ENCODE assay signal across 9 mouse cellular contexts in the genomic region with DNA sequence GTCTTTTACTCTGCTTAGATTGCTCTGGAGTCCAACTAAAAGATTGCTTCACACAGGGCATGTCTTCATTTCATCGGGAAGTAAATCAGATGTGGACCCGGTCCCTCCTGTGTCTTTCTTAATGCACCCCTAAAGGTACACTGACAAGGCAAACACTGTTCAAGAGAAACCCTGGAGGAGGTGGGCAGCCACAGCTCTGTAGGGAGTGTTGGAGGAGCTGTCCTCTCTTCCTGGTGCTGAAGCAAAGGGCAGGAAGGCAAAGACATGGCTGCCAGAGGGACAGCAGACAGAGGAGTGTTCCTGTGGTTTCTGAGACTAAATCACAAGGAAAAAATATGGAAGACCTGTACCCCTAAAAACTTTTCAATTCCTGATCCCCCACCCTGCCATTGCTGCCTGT. TPM values are rescaled to one million over a fixed set of nuclear protein-coding genes. Genes with fewer than 3 reads are reported as not detected.
DNase-seq lines count a peak whose midpoint lies in the region; ATAC-seq and TF ChIP-seq lines count a peak whose summit lies in the region.
"Had no signal": no experiment of that assay in that cellular context is flagged by ENCODE, and none has a peak within 500 bp of the region (broad histone marks: within the 10 kb centered on the region; RNA-seq: fewer than 3 reads in every experiment).

No protein-coding gene starts in this region.

- no peak overlapping the region for H3K9ac ChIP-seq in kidney, embryonic 16.5 days (replicated peaks; ENCODE audit: low read length)
- H3K9ac ChIP-seq in hindbrain, embryonic 11.5 days (ENCODE audit: low read depth, low read length), result no peak overlapping the region
- H3K9ac ChIP-seq in midbrain, embryonic 11.5 days (ENCODE audit: low read length), result no peak overlapping the region

- H3K4me2 ChIP-seq in kidney, embryonic 16.5 days (replicated peaks; ENCODE audit: low read depth, low read length), result no peak overlapping the region
- H3K4me2 ChIP-seq in hindbrain, embryonic 11.5 days (replicated peaks; ENCODE audit: low read depth, low read length), result no peak overlapping the region
- no peak overlapping the region for H3K4me2 ChIP-seq in midbrain, embryonic 11.5 days

- H3K27ac ChIP-seq in kidney, adult 2 months (ENCODE audit: insufficient read depth, low read depth, low read length), result no peak overlapping the region
- H3K27ac ChIP-seq in kidney, embryonic 16.5 days (ENCODE audit: low read length), result no peak overlapping the region
- no peak overlapping the region for H3K27ac ChIP-seq in hindbrain, embryonic 11.5 days (ENCODE audit: low read depth, low read length)
- H3K27ac ChIP-seq in midbrain, embryonic 11.5 days (ENCODE audit: low read depth, low read length), result no peak overlapping the region

- H3K4me3 ChIP-seq in kidney, adult 2 months (ENCODE audit: insufficient read depth, low read depth, low read length), result no peak overlapping the region
- H3K4me3 ChIP-seq in kidney, embryonic 16.5 days (ENCODE audit: low read length), result no peak overlapping the region
- H3K4me3 ChIP-seq in hindbrain, embryonic 11.5 days (ENCODE audit: low read depth, low read length), result no peak overlapping the region
- no peak overlapping the region for H3K4me3 ChIP-seq in midbrain, embryonic 11.5 days (ENCODE audit: low read depth, low read length)

- no peaks in the 10 kb centered on the region for H3K9me3 ChIP-seq in kidney, embryonic 16.5 days (ENCODE audit: low read length)
- no peaks in the 10 kb centered on the region for H3K9me3 ChIP-seq in hindbrain, embryonic 11.5 days (ENCODE audit: control insufficient read depth, low read length)
- no peaks in the 10 kb centered on the region for H3K9me3 ChIP-seq in midbrain, embryonic 11.5 days (ENCODE audit: control insufficient read depth, low read length)

- no peaks in the 10 kb centered on the region for H3K4me1 ChIP-seq in kidney, adult 2 months (ENCODE audit: control insufficient read depth, insufficient read depth, low read length)
- peaks cover 5% of the 10 kb centered on the region for H3K4me1 ChIP-seq in kidney, embryonic 16.5 days (ENCODE audit: insufficient read depth, low read length)
- no peaks in the 10 kb centered on the region for H3K4me1 ChIP-seq in hindbrain, embryonic 11.5 days (replicated peaks; ENCODE audit: control insufficient read depth, insufficient read depth, low read length)
- peaks cover 7% of the 10 kb centered on the region; the same call in 1 of the 2 replicates for H3K4me1 ChIP-seq in midbrain, embryonic 11.5 days (ENCODE audit: control insufficient read depth, insufficient read depth, low read length)

- no peak for TF ChIP-seq POLR2A in kidney, adult 2 months (IDR thresholded peaks at IDR 0.05; ENCODE audit: low read depth, low read length)

- no peaks in the 10 kb centered on the region for H3K36me3 ChIP-seq in kidney, adult 2 months (ENCODE audit: control insufficient read depth, insufficient read depth, low read length)
- no peaks in the 10 kb centered on the region for H3K36me3 ChIP-seq in kidney, embryonic 16.5 days (ENCODE audit: insufficient read depth, low read length)
- no peaks in the 10 kb centered on the region for H3K36me3 ChIP-seq in hindbrain, embryonic 11.5 days (ENCODE audit: control insufficient read depth, insufficient read depth, low read length)
- H3K36me3 ChIP-seq in midbrain, embryonic 11.5 days (ENCODE audit: control insufficient read depth, insufficient read depth, low read length), result no peaks in the 10 kb centered on the region

- peak; percentile 31 for DNase-seq in kidney, adult 2 months
- peak; percentile 7 for DNase-seq in adrenal gland, adult 8-10 months
- DNase-seq in hindbrain, embryonic 11.5 days (ENCODE audit: low spot score), result peak; percentile 67
- DNase-seq in midbrain, embryonic 11.5 days (ENCODE audit: low spot score, missing footprints), result peak; percentile 90
- no peak for DNase-seq in frontal cortex, postnatal 25 days (ENCODE audit: low spot score in 2 of 2)
- no peak for DNase-seq in urinary bladder, postnatal 25 days (ENCODE audit: low spot score)

- no peak for ATAC-seq in kidney, embryonic 16.5 days (ENCODE audit: low FRiP score, low TSS enrichment)
- ATAC-seq in hindbrain, embryonic 11.5 days (ENCODE audit: low FRiP score), result no peak
- no peak for ATAC-seq in midbrain, embryonic 11.5 days (ENCODE audit: low FRiP score)
- ATAC-seq in cerebellum, adult (ENCODE audit: insufficient number of reproducible peaks, low FRiP score, low TSS enrichment), result no peak
- ATAC-seq: Patski had no signal

- no peak for TF ChIP-seq CTCF in kidney, adult 2 months (conservative IDR thresholded peaks at IDR 0.05; ENCODE audit: insufficient read depth, insufficient read length, low read depth, low read length)

- H3K27me3 ChIP-seq in kidney, adult 2 months (replicated peaks; ENCODE audit: control insufficient read depth, insufficient read depth, low read length), result no peaks in the 10 kb centered on the region
- H3K27me3 ChIP-seq in kidney, embryonic 16.5 days (ENCODE audit: insufficient read depth, low read length), result peaks cover 17% of the 10 kb centered on the region; the same call in 1 of the 2 replicates
- H3K27me3 ChIP-seq in hindbrain, embryonic 11.5 days (ENCODE audit: control insufficient read depth, insufficient read depth, low read length), result no peaks in the 10 kb centered on the region
- no peaks in the 10 kb centered on the region for H3K27me3 ChIP-seq in midbrain, embryonic 11.5 days (ENCODE audit: control insufficient read depth, insufficient read depth, low read length)

- 28% methylated on average over 2 of the region's 2 CpGs for WGBS in kidney, adult 2 months
- WGBS in kidney, embryonic 16.5 days, result 29% methylated on average over 2 of the region's 2 CpGs
- 25% methylated on average over 2 of the region's 2 CpGs for WGBS in hindbrain, embryonic 11.5 days
- 26% methylated on average over 2 of the region's 2 CpGs for WGBS in midbrain, embryonic 11.5 days

RNA-seq across cellular contexts. Expression of gene Phactr1, which starts 31.1 kb away (rescaled TPM):
- 6.6 and 8.9 TPM in 2 replicates for polyA plus RNA-seq in kidney, adult 2 months (2012; rRNA removed)
- polyA plus RNA-seq in kidney, embryonic 16.5 days (2015; fragmentation: Nextera tagmentation; extraction: Ambion mirVana), result 26.2 and 29.9 TPM in 2 replicates
- total RNA-seq in adrenal gland, adult 8-10 months (2022), result 10 to 100 TPM in 2 of 4 experiments, 1 to 10 TPM in 2; 7.6 to 17.8 (median 12.5) TPM
- 18.7 and 19.1 TPM in 2 replicates for polyA plus RNA-seq in hindbrain, embryonic 11.5 days (2014; fragmentation: Nextera tagmentation; extraction: Ambion mirVana)
- polyA plus RNA-seq in midbrain, embryonic 11.5 days (2014; fragmentation: Nextera tagmentation; extraction: Ambion mirVana), result 12.7 and 15.5 TPM in 2 replicates

Comparison
In these comparisons a context has a peak if more than half of its experiments do, and no peak if none do; other contexts are left out.
1. DNase-seq: peak in kidney, adult 2 months (single experiment), adrenal gland, adult 8-10 months (single experiment), hindbrain, embryonic 11.5 days (single experiment) and midbrain, embryonic 11.5 days (single experiment); none in frontal cortex, postnatal 25 days (0 of 2) and urinary bladder, postnatal 25 days (single experiment).